Mouse (Mus musculus) megakaryocyte, embryonic 14.5 days (primary cell): ENCODE results near the gene Rnps1. TPM values are rescaled to one million over a fixed set of nuclear protein-coding genes. Genes with fewer than 3 reads are reported as not detected.

Experiments
- H3K27me3 ChIP-seq: replicated peaks from 2 replicates; pipeline ENCODE3; 2012; ENCODE audit warnings: inconsistent platforms
- H3K36me3 ChIP-seq: replicated peaks from 2 replicates; pipeline ENCODE3; 2012; ENCODE audit warnings: low read length, inconsistent platforms, mixed read lengths
- H3K4me1 ChIP-seq: 2 replicates; pipeline ENCODE4 v1.6.1; 2012; ENCODE audit warnings: inconsistent platforms
- H3K4me3 ChIP-seq: replicated peaks from 2 replicates; pipeline ENCODE3; 2012; ENCODE audit warnings: moderate library complexity, mild to moderate bottlenecking, inconsistent platforms
- H3K9me3 ChIP-seq: 2 replicates; pipeline ENCODE4 v1.6.1; 2012; ENCODE audit warnings: inconsistent platforms
- FLI1 ChIP-seq: IDR thresholded peaks from 2 replicates; pipeline ENCODE4 v1.6.1; 2012; ENCODE audit warnings: low read length, inconsistent platforms, mixed read lengths
- GATA1 ChIP-seq: IDR thresholded peaks from 3 replicates; pipeline ENCODE4 v1.6.1; 2012; ENCODE audit warnings: mixed read lengths, low read length, inconsistent platforms, borderline replicate concordance
- polyA plus RNA-seq: library from polyadenylated mRNA; stranded (reverse); fragments of >175 nt; gene quantifications from 2 replicates; pipeline ENCODE4 v1.2.3, GENCODE M21; 2012; ENCODE audit warnings: low replicate concordance; ENCODE audit not compliant: insufficient read depth

The Rnps1 gene
- polyA plus RNA-seq, 1 experiment, result 183 TPM

GRCm38 (mm10) chr17:24463374-24464133 lies 49.2 kb downstream of the Rnps1 start:
- Histone ChIP-seq H3K36me3 (peaks cover 38% of the 10 kb centered on the region), H3K4me3 (no peak overlapping the region), H3K9me3 (no peaks in the 10 kb centered on the region), H3K27me3 (no peaks in the 10 kb centered on the region), H3K4me1 (peaks cover 23% of the 10 kb centered on the region)
- TF ChIP-seq GATA1, result no peak
- TF ChIP-seq FLI1, result no peak

GRCm38 (mm10) chr17:24468636-24469246 lies 54.4 kb downstream of the Rnps1 start:
- H3K36me3 ChIP-seq, result peaks cover 52% of the 10 kb centered on the region
- no peaks in the 10 kb centered on the region for H3K9me3 ChIP-seq
- H3K27me3 ChIP-seq, result no peaks in the 10 kb centered on the region
- peaks cover 46% of the 10 kb centered on the region for H3K4me1 ChIP-seq
- no peak overlapping the region for H3K4me3 ChIP-seq
- TF ChIP-seq FLI1, result no peak
- no peak for TF ChIP-seq GATA1

- TF ChIP-seq GATA1 (no peak), FLI1 (no peak)
These were observed 55.1 kb downstream of the Rnps1 start for GRCm38 (mm10) chr17:24469336-24469909.

GRCm38 (mm10) chr17:24469910-24470602 lies 55.7 kb downstream of the Rnps1 start, which contains the start of the genes E4f1 and Pgp:
Gene E4f1 (minus strand): TSS chr17:24470313.
Gene Pgp (plus strand): TSS chr17:24470392.
- TF ChIP-seq GATA1 (no peak), FLI1 (no peak)
- Histone ChIP-seq H3K27me3 (no peaks in the 10 kb centered on the region), H3K4me3 (peak within 1 kb of the TSS; percentile 93), H3K4me1 (peaks cover 44% of the 10 kb centered on the region), H3K36me3 (peaks cover 59% of the 10 kb centered on the region), H3K9me3 (no peaks in the 10 kb centered on the region)

More at GRCm38 (mm10) chr17:24469336-24469909, 55.1 kb downstream of the Rnps1 start:
- Histone ChIP-seq H3K36me3 (peaks cover 57% of the 10 kb centered on the region), H3K4me1 (peaks cover 48% of the 10 kb centered on the region), H3K27me3 (no peaks in the 10 kb centered on the region), H3K4me3 (peak overlapping the region; percentile 93), H3K9me3 (no peaks in the 10 kb centered on the region)

GRCm38 (mm10) chr17:24470701-24471527 lies 56.5 kb downstream of the Rnps1 start:
- H3K4me1 ChIP-seq, result peaks cover 41% of the 10 kb centered on the region

GRCm38 (mm10) chr17:24472512-24472911 lies 58.1 kb downstream of the Rnps1 start:
- Histone ChIP-seq H3K36me3 (peaks cover 66% of the 10 kb centered on the region), H3K4me3 (peak overlapping the region; percentile 93), H3K4me1 (peaks cover 43% of the 10 kb centered on the region), H3K9me3 (no peaks in the 10 kb centered on the region), H3K27me3 (no peaks in the 10 kb centered on the region)
- TF ChIP-seq GATA1, result no peak
- no peak for TF ChIP-seq FLI1

More at GRCm38 (mm10) chr17:24470701-24471527, 56.5 kb downstream of the Rnps1 start:
- no peak for TF ChIP-seq GATA1
- no peak for TF ChIP-seq FLI1
- H3K36me3 ChIP-seq, result peaks cover 62% of the 10 kb centered on the region
- H3K9me3 ChIP-seq, result no peaks in the 10 kb centered on the region
- H3K4me3 ChIP-seq, result peak overlapping the region; percentile 93
- no peaks in the 10 kb centered on the region for H3K27me3 ChIP-seq

GRCm38 (mm10) chr17:24473612-24474275 lies 59.4 kb downstream of the Rnps1 start, which contains the start of gene Bricd5:
Gene Bricd5 (plus strand): TSS chr17:24473884.
- peaks cover 51% of the 10 kb centered on the region for H3K4me1 ChIP-seq
- no peaks in the 10 kb centered on the region for H3K27me3 ChIP-seq
- H3K36me3 ChIP-seq, result peaks cover 66% of the 10 kb centered on the region
- peak within 1 kb of the TSS; percentile 93 for H3K4me3 ChIP-seq
- TF ChIP-seq FLI1 (no peak), GATA1 (no peak)
- no peaks in the 10 kb centered on the region for H3K9me3 ChIP-seq

GRCm38 (mm10) chr17:24474557-24474956 lies 60.2 kb downstream of the Rnps1 start:
- Histone ChIP-seq H3K4me3 (no peak overlapping the region), H3K36me3 (peaks cover 66% of the 10 kb centered on the region), H3K4me1 (peaks cover 51% of the 10 kb centered on the region), H3K9me3 (no peaks in the 10 kb centered on the region), H3K27me3 (no peaks in the 10 kb centered on the region)
- TF ChIP-seq FLI1, result no peak
- TF ChIP-seq GATA1, result no peak

Other genes starting within 250 kb of the Rnps1 start
- gene Atp6v0c, start 244.9 kb upstream of the Rnps1 start, polyA plus RNA-seq, result 252 and 695 TPM in 2 replicates
- gene Tbc1d24, start 209.0 kb upstream of the Rnps1 start, polyA plus RNA-seq, result 1.1 TPM in 1 of 2 replicates, not detected in the other
- gene Ntn3, start 205.0 kb upstream of the Rnps1 start, polyA plus RNA-seq, result 0.25 TPM in 1 of 2 replicates, not detected in the other
- gene Tedc2, start 193.7 kb upstream of the Rnps1 start, polyA plus RNA-seq, result 7.4 and 13.2 TPM in 2 replicates
- gene Ccnf, start 163.1 kb upstream of the Rnps1 start, polyA plus RNA-seq, result 14.9 and 32.9 TPM in 2 replicates
- not detected in 2 replicates for gene Abca17, start 63.5 kb upstream of the Rnps1 start, polyA plus RNA-seq
- gene Abca3, start 62.6 kb upstream of the Rnps1 start, polyA plus RNA-seq, result 1.9 and 7.6 TPM in 2 replicates
- 11.7 and 67.7 TPM in 2 replicates for gene Eci1, start 12.1 kb downstream of the Rnps1 start, polyA plus RNA-seq
- gene Dnase1l2, start 28.5 kb downstream of the Rnps1 start, polyA plus RNA-seq, result not detected in 2 replicates
- 9.7 and 18.7 TPM in 2 replicates for gene E4f1, start 55.7 kb downstream of the Rnps1 start, polyA plus RNA-seq
- 48.8 and 102 TPM in 2 replicates for gene Pgp, start 55.8 kb downstream of the Rnps1 start, polyA plus RNA-seq
- gene Bricd5, start 59.3 kb downstream of the Rnps1 start, polyA plus RNA-seq, result not detected in 2 replicates
- 2.3 and 3.7 TPM in 2 replicates for gene Mlst8, start 64.5 kb downstream of the Rnps1 start, polyA plus RNA-seq
- not detected in 2 replicates for gene Caskin1, start 74.0 kb downstream of the Rnps1 start, polyA plus RNA-seq
- 122 and 123 TPM in 2 replicates for gene Traf7, start 113.4 kb downstream of the Rnps1 start, polyA plus RNA-seq
- not detected in 2 replicates for gene Rab26, start 119.6 kb downstream of the Rnps1 start, polyA plus RNA-seq
- 3.5 and 5.6 TPM in 2 replicates for gene Pkd1, start 135.3 kb downstream of the Rnps1 start, polyA plus RNA-seq
- gene Tsc2, start 218.1 kb downstream of the Rnps1 start, polyA plus RNA-seq, result 26.7 and 30.6 TPM in 2 replicates
- 8.2 TPM in 1 of 2 replicates, not detected in the other for gene Nthl1, start 218.1 kb downstream of the Rnps1 start, polyA plus RNA-seq
- gene Slc9a3r2, start 235.8 kb downstream of the Rnps1 start, polyA plus RNA-seq, result 0.85 TPM in 1 of 2 replicates, not detected in the other
- gene Npw, start 243.9 kb downstream of the Rnps1 start, polyA plus RNA-seq, result 1.1 TPM in 1 of 2 replicates, not detected in the other